Mouse (Mus musculus) CD4-positive, CD25-positive, alpha-beta regulatory T cell, adult 4 months (primary cell): ENCODE measurements at regions not wholly inside any gene's neighbourhood (a gene's known extent, or its start where the extent isn't known, plus 50 kb on each side); places are given as distances from the start of the nearest gene placed in this dataset.

ENCODE experiments used
- ATAC-seq: one replicate; pipeline ENCODE4 v1.8.0; 2017

DNA sequence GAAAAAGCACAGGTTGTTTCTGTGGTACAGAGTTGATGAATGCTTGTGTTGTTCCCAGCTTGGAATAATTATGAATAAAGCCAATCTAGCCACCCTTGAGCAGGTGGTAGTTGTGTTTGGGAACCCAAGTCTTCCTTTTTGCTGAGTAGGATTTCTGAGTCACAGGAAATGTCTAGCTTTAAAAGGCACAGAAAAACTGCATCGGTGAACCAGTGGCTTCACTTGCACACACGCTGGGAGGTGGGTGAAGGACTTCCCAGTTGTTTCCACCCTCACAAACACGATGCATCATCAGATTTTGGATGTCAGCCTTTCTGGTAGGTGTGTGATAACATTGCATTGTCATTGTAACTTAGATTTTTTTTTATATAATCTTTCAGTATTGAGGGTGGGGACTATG lies 322.9 kb upstream of the Slco3a1 start:
- ATAC-seq: no peak

DNA sequence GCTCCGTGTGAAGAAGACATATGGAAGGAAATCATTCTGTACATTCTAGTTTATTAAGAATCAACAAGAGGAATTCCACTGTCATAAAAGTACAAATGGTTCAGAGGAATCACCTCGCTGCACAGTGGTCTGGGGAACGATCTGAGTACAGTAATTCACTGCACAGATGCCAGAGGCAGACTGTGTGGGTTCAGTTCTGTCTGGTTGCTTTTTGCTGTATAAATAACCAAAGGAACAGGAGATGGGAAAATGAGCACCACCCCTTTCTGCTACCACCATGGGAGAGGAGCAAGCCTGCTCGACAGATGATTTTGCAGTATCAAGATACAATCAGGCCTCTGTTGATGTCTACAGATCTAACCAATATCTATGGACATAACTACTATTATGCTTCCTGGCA lies 322.1 kb upstream of the Slco3a1 start:
- ATAC-seq: no peak

DNA sequence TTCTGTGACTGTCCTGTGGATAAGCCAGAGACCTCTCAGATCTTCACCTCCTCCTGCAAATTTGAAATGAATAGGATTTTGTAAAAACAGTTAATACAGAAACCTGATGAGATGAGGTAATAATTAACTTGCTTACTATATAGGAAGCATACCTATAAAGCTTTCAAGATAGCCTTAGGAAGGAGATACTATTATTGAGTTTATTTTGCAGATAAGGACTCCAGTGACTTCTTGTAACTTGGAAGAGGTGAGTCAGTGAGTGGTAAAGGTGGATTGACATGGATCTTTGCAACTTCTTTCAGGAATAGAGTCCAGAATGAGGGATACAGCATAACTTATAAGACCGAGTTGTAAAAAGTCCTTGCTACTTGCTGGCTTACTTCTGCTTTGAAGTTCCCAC lies 315.7 kb upstream of the Slco3a1 start:
- ATAC-seq: no peak

DNA sequence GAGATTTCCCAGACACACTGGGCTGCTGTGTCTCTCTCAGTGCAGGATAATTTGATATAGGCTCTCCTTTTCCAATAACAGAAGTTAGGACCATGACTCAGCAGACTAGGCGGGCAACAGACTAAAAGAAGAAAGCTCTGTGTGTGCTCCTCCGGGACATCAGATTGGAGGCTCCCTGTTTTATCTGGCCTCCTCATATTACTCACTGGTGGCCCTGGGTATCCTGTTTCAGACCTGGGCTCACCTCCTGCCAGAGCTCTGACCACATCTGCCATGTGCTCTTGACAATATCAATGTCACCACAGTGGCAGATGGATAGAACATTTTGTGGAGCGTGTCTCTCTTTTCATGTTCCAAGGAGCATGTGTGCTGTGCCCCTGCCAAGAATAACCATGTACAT lies 308.1 kb upstream of the Slco3a1 start:
- ATAC-seq: no peak

DNA sequence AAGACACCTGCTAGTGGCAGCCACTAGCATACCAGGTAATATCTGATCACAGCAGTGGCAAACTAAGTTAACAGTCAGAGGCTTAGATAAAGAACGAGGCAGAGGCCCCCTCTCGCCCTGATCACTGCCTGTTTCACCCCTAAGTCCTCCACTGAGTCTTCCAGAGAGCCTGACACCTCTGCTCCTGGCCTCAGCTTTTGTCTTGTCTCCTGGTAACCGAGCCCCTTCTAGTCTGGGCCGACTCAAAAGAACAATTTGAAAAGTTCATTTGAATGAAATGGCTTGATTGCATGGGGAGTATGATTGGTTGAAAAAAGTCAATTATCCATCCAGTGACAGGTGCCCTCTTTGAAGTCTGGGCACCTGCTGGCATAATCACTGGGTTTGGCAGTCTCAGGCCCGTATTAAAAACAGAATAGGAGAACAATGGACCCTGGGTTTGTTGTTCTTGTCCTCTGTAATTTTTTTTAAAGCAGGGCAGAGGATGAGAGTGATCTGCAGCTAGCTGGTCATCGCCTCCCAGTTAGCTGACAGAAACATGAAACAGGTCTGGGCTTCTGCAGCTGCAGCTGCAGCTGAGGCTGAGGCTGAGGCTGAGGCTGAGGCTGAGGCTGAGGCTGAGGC lies 289.8 kb upstream of the Slco3a1 start:
- ATAC-seq: no peak

DNA sequence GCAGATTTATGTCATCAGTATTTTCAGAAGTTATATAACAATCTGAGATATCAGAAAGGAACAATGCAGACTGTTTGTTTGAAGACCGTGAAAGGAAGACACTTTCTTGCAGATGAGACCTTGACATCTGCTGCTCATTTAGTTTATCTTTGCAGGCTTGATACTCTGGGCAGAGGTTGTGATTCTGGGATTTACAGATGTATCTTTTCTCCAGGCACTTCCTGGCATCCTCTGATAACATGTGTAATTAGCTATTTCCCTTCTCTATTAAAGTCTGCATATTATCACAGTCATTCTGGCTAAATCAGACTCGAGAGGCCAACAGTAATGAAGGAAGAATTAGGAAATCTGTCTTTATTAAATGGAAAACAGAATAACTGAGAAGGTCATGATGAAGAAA lies 268.7 kb upstream of the Slco3a1 start:
- no peak for ATAC-seq

DNA sequence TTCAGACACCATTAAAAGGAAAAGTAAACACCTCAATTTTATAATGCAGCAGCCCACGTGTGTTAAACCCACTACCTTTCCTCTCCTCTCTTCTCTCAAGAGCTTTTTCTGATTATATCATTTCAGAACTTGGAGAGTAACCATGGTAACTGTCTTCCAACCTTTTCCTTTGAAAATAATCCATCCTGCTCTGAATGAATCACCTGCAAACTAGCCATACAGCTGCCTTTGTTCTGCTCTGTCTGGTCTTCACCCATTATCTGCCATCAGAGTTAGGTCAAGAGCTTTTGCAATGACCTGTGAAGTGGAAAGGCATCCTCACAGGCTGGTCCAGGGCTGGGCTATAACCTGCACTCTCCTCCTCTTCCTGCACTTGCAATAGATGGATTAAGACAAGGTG lies 238.7 kb upstream of the Slco3a1 start:
- ATAC-seq: no peak

DNA sequence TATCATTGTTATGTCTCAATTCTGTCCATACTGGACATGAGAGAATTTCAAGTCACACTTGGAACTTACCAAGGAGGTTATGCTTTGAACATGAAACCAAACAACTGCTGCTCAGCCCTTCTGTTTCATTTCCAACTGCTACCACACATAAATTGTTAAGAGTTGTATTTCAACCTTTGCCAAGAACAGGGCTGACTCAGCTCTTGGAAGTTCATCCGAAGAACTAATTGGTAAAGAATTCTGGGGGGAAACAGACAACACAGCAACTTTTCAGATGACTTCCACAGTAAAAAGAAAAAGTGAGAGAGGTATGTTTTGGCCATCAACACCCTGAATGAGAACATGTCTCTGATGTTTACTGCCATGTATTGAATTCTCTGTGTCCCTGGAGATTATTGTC lies 234.1 kb upstream of the Slco3a1 start:
- ATAC-seq: no peak

DNA sequence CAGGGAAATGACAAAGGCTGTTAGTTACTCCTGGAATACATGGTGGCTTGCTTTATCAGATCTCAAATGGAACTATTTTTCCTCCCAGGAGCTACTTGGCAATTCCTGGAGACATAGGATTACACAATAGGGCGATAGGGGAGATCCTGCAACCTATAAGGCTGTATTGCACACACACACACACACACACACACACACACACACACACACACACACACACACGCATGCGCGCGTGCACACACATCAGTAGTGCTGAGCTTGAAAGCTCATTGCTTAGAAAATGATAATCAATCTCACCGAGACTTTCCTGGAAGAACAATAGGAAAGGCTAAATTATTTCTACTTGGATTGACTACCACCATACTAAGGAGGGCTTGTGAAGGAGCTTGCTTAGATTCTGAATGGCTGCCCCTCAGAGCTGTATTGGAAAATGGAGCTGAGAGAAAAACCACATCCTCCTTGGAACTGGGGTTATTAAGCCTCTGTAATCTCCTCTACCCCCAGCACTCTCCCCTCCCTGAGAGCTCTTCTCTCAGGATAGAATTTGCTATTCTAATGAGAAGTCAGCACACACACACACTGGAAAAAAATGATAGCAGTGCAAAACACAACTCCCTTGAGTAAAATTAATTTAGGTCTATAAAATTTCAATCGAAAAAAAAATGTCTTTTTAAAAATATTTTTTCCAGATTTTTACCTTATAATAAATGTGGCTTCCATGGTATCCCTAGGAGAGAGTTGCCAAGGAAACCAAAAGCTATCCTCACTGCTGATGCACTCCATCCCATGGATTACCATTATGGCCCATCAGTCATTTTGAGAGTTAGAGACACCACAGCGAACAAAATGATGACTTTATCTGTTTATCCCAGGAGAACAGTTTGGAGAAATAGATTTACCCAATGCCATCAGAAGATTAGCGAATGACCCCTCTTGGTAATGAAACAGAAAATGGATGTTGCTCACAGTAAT lies 217.1 kb upstream of the Slco3a1 start:
- no peak for ATAC-seq

DNA sequence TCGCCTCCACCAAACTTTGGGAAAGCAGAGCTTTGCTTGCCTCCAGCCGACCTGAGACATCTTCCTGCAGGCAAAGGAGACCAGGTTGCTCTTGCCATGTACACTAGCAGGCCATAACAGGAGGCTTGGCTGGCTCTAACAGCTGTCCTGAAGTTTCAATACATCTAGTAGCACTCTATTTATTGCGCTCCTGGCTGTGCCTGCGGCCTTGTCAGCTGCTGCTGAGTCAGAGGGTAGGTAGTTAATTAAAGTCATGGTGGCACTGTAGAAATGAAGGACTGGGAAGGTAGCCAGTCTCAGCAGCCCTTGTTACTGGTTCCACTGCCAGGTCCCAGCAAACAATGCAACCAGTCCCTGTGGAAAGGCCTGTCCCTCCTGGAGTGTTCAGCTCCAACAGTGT lies 212.0 kb upstream of the Slco3a1 start:
- ATAC-seq: no peak

DNA sequence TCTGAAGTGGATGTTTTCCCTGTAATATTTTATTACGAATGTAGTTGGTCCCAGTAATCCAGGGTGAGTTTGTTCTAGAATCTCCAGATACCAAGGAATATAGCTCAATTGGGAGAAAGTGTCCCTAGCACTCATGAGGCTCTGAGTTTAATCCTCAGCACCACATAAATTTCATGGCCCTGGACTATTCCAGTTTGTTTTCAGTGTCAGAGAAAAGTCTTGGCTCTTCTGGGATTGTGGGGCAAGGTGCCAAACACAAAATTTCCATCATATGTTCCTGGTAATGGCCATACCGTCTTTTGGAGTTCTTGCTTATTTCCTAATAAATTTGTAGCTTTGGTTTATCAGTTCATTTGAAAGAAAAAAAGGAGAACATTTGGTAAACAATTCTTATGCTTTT lies 202.9 kb upstream of the Slco3a1 start:
- no peak for ATAC-seq

DNA sequence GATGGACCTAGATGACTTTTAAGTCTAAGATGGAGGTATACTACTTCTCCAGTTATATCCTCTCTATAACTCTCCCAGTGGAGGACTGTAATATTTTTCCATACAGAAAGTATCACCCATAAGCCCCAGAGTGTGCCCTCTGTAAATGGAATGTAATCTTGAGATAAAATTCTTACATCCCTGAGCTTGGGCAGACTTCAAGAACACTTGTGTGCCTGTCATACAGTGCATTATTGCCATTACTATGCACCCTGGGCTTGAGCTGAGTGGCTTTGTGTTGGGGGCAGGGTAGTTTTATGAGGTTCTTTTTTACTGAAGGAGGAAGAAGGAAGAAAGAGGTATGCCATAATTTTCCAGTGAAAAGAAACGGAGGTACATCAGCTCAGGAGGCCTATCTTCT lies 193.1 kb upstream of the Slco3a1 start:
- ATAC-seq: no peak

DNA sequence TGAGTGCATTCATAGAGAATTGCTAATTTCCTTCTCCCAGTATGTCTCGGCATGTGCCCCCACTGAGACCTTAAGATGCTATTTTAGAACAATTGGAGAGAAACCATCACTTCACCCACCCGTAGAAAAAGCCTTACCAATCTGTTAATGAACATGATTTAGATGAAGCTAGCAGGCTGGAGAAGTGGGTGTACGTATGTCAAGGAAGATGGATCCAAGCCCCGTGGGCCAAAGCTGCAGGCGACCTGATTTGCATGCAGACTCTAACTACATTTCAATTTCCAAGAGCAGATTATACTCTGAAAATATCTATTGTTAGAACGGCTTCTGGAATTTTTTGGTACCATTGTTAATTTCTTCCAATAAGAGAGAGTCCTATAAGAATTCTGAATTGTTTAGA lies 180.4 kb upstream of the Slco3a1 start:
- ATAC-seq: no peak

DNA sequence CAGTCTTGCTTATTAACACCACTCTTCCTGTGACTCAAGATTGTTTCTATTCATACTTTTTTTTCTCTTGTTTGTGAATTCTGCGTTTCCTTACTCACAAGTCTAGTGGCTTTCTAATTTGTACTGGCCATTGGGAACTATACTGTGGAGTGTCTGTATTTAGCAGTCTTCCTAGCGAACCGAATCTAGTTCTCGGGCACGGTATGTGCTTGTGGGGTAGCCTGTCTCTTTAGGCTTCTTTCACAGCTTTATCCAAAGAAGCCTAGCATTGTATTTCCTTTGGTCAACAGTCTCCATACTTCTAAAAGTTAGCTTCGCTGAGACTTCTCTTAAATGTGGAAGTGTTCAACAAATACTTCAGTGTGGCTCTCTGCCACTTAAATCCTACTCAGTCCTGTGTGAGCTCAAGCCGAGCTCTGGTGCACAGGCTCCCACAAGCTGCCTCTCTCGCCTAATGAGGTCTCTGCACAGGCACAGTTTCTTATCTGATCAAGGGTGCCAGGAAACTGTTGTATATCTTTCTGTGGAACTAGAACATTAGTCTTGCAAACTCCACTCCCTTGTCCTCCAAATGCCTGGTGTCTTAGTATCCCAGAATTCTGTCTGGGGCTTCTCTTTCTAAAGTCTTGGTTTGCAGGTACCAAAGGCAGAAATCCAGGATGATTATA lies 171.9 kb upstream of the Slco3a1 start:
- no peak for ATAC-seq

DNA sequence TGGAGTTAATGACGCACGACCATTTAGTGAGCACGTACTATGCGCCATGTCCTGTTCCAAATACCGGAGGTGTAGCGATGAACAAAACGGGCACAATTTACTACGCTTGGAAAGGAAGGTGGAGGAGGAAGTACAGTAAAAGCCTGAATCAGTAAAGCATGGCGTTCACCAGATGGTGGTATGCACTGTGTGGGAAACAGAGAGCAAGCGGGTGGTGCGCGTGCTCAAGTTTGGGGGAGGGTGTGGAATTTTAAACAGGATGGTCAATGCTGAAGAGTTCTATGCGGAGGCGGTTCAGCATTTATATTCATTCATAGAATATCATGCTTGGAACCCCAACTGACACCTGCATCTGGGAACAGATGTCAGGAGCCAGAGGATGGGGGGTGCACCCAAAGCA lies 164.7 kb upstream of the Slco3a1 start:
- ATAC-seq: no peak

DNA sequence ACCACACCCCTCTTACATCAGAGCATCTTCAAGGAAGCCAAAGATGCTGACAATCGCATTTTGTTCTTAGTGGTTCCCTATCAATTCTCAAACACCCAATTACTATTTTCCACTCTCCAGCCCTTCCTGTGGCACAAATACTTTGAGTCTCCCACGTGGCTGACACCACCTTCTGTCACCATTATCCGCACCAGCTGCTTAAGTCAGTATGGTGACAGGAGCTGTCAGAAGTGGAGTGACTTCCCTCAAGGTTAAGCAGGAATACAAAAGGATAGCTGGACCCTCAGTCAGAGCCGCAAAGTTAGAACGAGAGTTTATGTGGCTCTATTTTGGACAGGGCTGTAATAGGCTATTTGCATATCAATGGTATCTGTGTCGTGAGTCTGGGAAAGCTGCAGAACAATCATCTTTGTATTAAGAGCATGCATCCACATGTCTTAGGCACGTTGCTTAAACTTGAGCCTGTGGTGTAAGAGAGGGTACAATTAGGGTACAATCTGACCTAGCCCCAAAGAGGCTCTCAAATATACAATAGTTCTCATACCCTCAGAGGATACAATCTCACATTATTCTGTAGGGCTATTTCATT lies 155.5 kb upstream of the Slco3a1 start:
- ATAC-seq: no peak

DNA sequence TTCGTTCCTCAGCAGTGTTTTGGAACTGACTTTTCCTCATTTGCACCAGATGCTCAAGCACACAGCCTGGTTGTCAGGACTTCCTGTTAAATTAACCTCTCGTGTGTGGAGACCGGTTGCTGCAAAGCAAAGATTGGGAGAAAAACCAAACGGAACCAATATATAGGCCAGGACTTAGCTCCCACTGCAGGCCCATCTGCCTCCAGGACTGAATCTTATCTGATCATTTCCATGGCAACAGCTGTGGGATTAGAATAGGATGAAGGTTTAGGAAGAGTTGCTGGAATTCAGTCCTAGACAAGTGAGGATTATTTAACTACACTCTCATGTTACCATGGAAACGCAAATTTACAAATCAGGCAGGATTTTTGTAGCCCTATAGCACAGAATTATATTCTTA lies 154.4 kb upstream of the Slco3a1 start:
- ATAC-seq: no peak

DNA sequence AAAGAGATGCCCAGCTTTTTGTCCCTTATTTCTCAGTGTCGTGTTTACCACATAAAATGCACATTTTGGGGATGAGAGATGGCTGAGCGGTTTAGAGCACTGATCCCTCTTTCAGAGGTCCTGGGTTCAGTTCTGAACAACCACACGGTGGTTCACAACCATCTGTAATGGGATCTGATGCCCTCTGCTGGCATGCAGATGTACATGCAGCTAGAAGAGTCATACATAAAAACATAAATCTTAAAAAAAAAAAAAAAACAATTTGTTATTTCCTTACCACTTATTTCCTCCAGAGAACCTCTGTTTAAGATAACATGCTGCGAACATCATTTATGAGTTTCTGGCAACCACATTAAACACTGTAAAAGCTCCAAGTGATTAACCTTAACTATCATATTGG lies 149.0 kb upstream of the Slco3a1 start:
- peak; percentile 73 for ATAC-seq

DNA sequence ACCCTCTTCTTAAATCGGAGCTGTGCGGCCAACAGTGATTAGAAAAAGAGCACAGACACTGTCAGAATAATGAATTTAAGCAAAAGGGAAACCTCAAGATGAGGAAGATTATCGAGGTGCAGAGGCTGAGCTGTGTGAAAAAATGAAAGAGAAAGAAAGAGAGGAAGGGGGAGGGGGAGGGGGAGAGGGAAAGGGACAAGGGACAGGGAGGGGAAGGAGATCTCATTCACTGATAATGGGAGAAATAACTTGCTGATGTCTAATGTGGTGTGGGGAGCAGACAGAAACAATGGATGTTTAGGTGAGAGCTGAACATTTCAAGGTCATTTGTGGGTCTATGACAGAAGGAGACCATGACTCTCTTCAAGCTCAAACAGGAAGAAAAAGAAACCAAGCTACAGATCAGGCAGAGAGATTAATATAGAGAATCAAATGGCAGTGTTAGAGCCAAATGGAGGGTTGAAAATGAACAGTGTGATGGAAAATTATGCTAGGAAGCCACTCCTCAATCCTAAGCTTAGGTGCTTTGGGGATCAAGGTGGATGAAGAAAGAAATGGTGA lies 143.3 kb upstream of the Slco3a1 start:
- ATAC-seq: peak; percentile 71

DNA sequence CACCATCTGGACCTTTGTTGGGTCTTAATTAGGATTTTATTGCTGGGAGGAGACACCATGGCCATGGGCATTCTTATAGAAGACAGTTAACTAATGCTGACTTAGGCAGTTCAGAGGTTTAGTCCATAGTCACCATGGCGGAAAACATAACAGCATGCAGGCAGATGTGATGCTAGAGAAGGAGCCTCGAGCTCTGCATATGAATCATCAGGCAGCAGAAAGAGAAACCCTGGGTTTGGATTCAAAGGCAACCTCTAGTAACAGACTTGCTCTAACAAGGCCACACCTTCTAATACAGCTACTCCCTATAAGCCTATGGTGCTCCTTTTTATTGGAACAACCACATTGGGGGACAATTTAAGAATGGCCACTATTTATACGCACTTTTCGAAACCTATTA lies 141.7 kb upstream of the Slco3a1 start:
- ATAC-seq: peak; percentile 33

DNA sequence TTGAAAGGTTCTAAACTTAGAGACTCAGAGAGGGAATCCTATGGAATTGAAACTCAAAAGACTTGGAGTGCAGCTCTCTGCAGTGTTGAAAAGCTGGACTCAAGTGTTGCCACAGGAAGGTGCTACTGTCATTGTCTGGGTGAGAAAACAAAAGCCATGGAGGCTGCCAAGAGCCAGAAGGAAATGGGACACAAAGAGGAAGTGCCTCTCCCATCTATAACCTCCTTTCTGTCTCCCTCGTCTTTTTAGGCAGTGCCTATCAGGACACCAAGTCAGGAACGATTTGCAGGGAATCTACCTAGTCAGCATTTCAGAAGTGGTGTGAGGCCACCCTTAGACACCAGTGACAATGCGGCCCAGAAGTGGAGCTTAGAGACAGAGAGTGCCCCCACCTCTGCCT lies 138.5 kb upstream of the Slco3a1 start:
- no peak for ATAC-seq

DNA sequence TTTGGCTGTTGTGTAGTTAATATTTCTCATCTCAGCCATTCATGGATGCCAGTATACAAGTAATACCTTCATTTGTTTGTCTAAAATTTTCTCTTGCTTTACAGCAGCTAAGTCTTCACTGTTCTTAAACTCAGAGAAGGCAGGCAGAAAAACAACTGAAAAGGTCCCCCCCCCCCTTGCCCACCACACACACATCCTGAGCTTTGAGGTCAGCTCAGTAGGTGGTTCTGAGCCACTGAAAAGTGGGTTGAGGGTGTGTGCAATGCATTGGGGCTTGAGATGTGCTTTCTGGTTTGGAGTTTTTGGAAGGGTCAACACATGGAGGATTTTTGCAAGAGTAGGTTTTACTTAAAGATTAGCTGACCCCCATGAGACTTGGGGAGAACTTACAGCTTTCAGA lies 136.1 kb upstream of the Slco3a1 start:
- ATAC-seq: peak; percentile 74

DNA sequence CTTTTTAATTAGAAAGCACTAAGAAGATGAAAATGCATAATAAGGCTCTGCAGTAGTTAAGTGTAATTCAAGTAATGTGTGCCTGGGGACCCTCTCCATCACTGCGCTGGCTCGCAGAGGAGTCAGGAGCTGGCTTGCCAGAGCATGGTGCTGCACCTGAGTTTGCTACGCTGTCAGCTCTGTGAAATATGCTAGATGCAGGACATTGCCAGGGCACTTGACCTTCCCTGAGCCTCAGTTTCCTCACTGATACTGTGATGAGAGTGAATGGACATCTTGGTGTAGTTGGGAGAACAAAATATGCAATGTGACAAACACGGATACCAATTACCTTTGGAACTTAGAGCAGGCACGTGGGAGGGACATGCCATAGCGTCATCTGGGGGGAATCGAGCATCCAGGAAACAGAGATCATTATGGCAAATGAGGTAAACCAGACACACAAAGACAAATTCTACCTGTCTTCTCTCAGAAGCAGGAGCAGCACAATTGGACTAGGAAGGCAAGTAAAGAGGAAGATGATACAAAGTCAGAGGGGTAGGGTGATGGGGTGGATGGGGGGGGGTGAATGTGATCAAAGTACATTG lies 133.6 kb upstream of the Slco3a1 start:
- ATAC-seq: no peak
